ENCODE assay signal across 9 mouse cellular contexts in genomic region chr16:30790551-30791001, GRCm38 (mm10).
DNase-seq lines count a peak whose midpoint lies in the region; ATAC-seq and TF ChIP-seq lines count a peak whose summit lies in the region.
"Had no signal": no experiment of that assay in that cellular context is flagged by ENCODE, and none has a peak within 500 bp of the region (broad histone marks: within the 10 kb centered on the region; RNA-seq: fewer than 3 reads in every experiment).

No protein-coding gene starts in this region.

- no peaks in the 10 kb centered on the region for H3K9me3 ChIP-seq in midbrain, embryonic 10.5 days (replicated peaks)
- no peaks in the 10 kb centered on the region for H3K9me3 ChIP-seq in midbrain, embryonic 11.5 days (ENCODE audit: control insufficient read depth, low read length)
- H3K9me3 ChIP-seq in kidney, embryonic 14.5 days (ENCODE audit: control insufficient read depth, low read length) = no peaks in the 10 kb centered on the region
- H3K9me3 ChIP-seq in lung, postnatal 0 days (ENCODE audit: low read length) = no peaks in the 10 kb centered on the region

- H3K36me3 ChIP-seq in midbrain, embryonic 10.5 days = no peaks in the 10 kb centered on the region
- H3K36me3 ChIP-seq in midbrain, embryonic 11.5 days (ENCODE audit: control insufficient read depth, insufficient read depth, low read length) = no peaks in the 10 kb centered on the region
- no peaks in the 10 kb centered on the region for H3K36me3 ChIP-seq in kidney, embryonic 14.5 days (ENCODE audit: control insufficient read depth, insufficient read depth, low read length)
- H3K36me3 ChIP-seq in lung, postnatal 0 days (ENCODE audit: insufficient read depth, low read length) = no peaks in the 10 kb centered on the region

- peak overlapping the region; percentile 72 for H3K27ac ChIP-seq in midbrain, embryonic 10.5 days (replicated peaks)
- H3K27ac ChIP-seq in midbrain, embryonic 11.5 days (ENCODE audit: low read depth, low read length) = no peak overlapping the region
- peak overlapping the region; percentile 76; the same call in 1 of the 2 replicates for H3K27ac ChIP-seq in kidney, embryonic 14.5 days (ENCODE audit: low read depth, low read length)
- H3K27ac ChIP-seq in lung, postnatal 0 days (ENCODE audit: low read length) = peak overlapping the region; percentile 86

- H3K4me2 ChIP-seq in midbrain, embryonic 11.5 days = no peak overlapping the region
- H3K4me2 ChIP-seq in kidney, embryonic 14.5 days (replicated peaks; ENCODE audit: low read depth, low read length) = no peak overlapping the region
- 0 out of 2 replicates have a peak overlapping the region, but pooled peaks have one; percentile 11 for H3K4me2 ChIP-seq in lung, postnatal 0 days (replicated peaks; ENCODE audit: low read depth, low read length)

- H3K9ac ChIP-seq in midbrain, embryonic 11.5 days (ENCODE audit: low read length) = no peak overlapping the region
- no peak overlapping the region for H3K9ac ChIP-seq in kidney, embryonic 14.5 days (ENCODE audit: low read depth, low read length)
- H3K9ac ChIP-seq in lung, postnatal 0 days (replicated peaks; ENCODE audit: low read depth) = 0 out of 2 replicates have a peak overlapping the region, but pooled peaks have one; percentile 26

- no peaks in the 10 kb centered on the region for H3K27me3 ChIP-seq in midbrain, embryonic 10.5 days (ENCODE audit: low read depth, poor library complexity, severe bottlenecking)
- H3K27me3 ChIP-seq in midbrain, embryonic 11.5 days (ENCODE audit: control insufficient read depth, insufficient read depth, low read length) = no peaks in the 10 kb centered on the region
- H3K27me3 ChIP-seq in kidney, embryonic 14.5 days (ENCODE audit: control insufficient read depth, insufficient read depth, low read length) = no peaks in the 10 kb centered on the region
- H3K27me3 ChIP-seq in lung, postnatal 0 days (replicated peaks; ENCODE audit: insufficient read depth, low read length) = no peaks in the 10 kb centered on the region
- H3K27me3 ChIP-seq: Patski had no signal

- TF ChIP-seq CTCF in lung, postnatal 0 days (IDR thresholded peaks at IDR 0.05) = peak; percentile 29; the same call in 1 of the 2 replicates

- 45% methylated on average over 4 of the region's 4 CpGs for WGBS in midbrain, embryonic 10.5 days
- 31% methylated on average over 4 of the region's 4 CpGs for WGBS in midbrain, embryonic 11.5 days
- WGBS in kidney, embryonic 14.5 days = 26% methylated on average over 4 of the region's 4 CpGs
- WGBS in lung, postnatal 0 days = 3% methylated on average over 4 of the region's 4 CpGs

- H3K4me3 ChIP-seq in midbrain, embryonic 10.5 days = no peak overlapping the region
- H3K4me3 ChIP-seq in midbrain, embryonic 11.5 days (ENCODE audit: low read depth, low read length) = no peak overlapping the region
- no peak overlapping the region for H3K4me3 ChIP-seq in kidney, embryonic 14.5 days (ENCODE audit: low read length)
- no peak overlapping the region for H3K4me3 ChIP-seq in lung, postnatal 0 days (ENCODE audit: low read depth, low read length)

- no peak for DNase-seq in midbrain, embryonic 10.5 days (ENCODE audit: low spot score)
- no peak for DNase-seq in midbrain, embryonic 11.5 days (ENCODE audit: low spot score, missing footprints)
- peak; percentile 45 for DNase-seq in heart, adult 8-10 months (ENCODE audit: low spot score)
- DNase-seq in lung, postnatal 0 days (ENCODE audit: low spot score) = peak; percentile 65
- no peak for DNase-seq in thymus, postnatal 25 days
- no peak for DNase-seq in layer of hippocampus, adult 11-12 months (ENCODE audit: low spot score)
- DNase-seq in frontal cortex, postnatal 36 days (ENCODE audit: low spot score in 2 of 2) = no peak

- no peak for ATAC-seq in midbrain, embryonic 11.5 days (ENCODE audit: low FRiP score)
- ATAC-seq in kidney, embryonic 14.5 days (ENCODE audit: low FRiP score, low TSS enrichment) = peak; percentile 49; the same call in 1 of the 2 replicates
- peak; percentile 73 for ATAC-seq in lung, postnatal 0 days
- ATAC-seq: Patski had no signal

- TF ChIP-seq EP300 in lung, postnatal 0 days (IDR thresholded peaks at IDR 0.05) = no peak

- peaks cover 16% of the 10 kb centered on the region for H3K4me1 ChIP-seq in midbrain, embryonic 10.5 days
- H3K4me1 ChIP-seq in midbrain, embryonic 11.5 days (ENCODE audit: control insufficient read depth, insufficient read depth, low read length) = no peaks in the 10 kb centered on the region
- peaks cover 22% of the 10 kb centered on the region for H3K4me1 ChIP-seq in kidney, embryonic 14.5 days (ENCODE audit: control insufficient read depth, insufficient read depth, low read length)
- H3K4me1 ChIP-seq in lung, postnatal 0 days (ENCODE audit: insufficient read depth, low read depth, low read length) = peaks cover 21% of the 10 kb centered on the region; the same call in 1 of the 2 replicates

Comparison
In these comparisons a context has a peak if more than half of its experiments do, and no peak if none do; other contexts are left out.
1. DNase-seq: peak in heart, adult 8-10 months (single experiment) and lung, postnatal 0 days (single experiment); none in midbrain, embryonic 10.5 days (single experiment), midbrain, embryonic 11.5 days (single experiment), thymus, postnatal 25 days (single experiment), layer of hippocampus, adult 11-12 months (single experiment) and frontal cortex, postnatal 36 days (0 of 2).